Mouse (Mus musculus): ENCODE data around the gene Rtel1.

The Rtel1 gene

DNA sequence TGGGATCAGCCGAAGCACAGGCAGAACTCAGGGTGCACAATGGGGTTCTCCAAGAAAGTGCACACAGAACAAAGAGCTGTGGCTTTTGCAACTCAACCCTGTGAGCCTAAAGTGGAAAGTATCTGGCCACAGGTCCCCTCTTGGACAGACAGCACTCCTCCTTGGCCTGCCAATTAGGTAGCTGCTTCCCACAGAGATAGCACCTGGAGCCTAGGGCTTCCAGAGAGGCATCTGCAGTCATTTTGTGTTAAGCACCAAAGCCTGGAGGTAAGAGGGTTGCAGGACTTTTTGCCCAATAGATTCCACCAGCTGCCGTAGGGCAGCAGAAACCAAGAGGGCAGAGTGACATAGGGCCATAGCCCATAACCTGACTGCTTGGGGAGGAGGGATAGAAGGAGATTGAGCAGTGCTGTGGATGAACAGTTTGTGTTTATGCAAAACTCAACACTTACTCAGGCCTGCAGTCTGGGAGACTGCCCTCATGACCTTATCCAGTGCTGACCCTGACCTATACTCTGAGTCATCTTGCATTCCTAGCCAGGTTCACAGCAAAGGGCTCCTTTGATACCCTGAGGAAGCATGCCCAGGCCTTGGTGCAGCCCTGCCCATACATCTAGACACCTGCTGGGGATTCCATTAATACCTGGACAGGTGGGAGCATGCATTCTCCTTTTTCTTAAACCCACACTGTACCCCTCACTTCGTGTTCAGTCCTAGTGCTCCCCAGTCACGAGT, 70.8 kb downstream of the Rtel1 start:
- DNase-seq (ENCODE audit: low spot score): no peak

- no peak for DNase-seq (ENCODE audit: low spot score)
These were observed 71.5 kb downstream of the Rtel1 start for GRCm38 (mm10) chr2:181391022-181391421.

DNA sequence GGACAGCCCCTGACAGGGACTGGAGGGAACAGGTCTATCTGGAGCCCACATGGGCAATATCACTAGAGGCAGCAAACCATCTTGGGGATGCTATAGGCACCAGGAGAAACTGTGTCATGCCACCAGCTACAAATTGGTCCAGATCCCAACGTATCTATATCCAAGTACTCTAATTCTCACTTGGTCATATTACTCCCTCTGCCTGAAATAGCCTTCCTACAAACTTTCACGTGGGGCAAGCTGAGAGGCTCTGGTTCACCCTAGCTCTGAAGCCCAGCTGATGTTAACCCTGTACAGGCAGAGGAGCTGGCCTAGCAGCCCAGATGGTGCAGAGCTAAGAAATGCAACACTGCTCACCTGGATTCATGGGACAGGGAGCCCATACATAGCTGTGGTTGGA, 72.0 kb downstream of the Rtel1 start:
- no peak for DNase-seq (ENCODE audit: low spot score)

GRCm38 (mm10) chr2:181392600-181393213, 73.2 kb downstream of the Rtel1 start:
- DNase-seq (ENCODE audit: low spot score): peak; percentile 70

DNA sequence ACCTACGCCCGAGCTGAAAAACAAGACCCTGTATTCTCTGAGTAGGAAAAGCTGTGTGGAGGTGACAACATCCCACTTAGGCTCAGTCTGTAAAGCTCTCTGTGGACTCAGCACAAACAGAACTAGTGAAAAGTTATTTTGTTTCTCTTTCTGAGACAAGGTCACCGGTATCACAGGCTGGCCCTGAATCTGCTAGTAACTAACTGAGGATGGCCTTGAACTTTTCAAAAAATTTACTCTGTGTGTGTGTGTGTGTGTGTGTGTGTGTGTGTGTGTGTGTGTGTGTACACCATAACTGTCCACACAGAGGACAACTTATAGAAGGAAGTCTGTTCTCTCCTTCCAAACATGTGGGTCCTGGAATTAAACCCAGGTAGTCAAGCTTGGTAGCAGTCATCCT, 74.5 kb downstream of the Rtel1 start:
- DNase-seq (ENCODE audit: low spot score): no peak

DNA sequence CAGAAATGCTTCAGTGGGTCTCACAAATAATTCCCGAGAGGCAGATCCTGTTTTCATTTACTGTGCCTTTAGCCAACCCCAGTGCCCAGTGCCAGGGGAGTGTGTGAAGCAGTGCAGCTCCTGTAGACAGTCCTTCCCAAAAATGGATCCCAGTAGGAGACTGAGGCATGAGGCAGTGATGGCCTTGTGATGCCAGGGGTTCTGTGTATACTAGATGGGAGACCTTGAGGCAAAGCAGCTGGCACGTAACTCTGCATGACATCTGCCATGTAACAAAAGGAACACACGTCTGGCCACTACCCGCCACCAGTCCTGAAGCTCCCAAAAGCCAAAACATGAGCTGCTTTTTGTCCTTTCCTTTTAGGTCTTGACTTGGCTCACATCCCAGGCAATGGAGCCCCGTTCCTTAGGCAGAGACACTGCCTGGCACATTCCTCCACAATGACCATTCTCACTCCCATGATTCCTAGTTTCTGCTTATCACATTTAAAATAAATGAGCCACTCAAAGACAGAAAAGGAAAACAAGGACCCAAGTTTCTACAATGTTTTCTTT, 77.7 kb downstream of the Rtel1 start:
- no peak for DNase-seq (ENCODE audit: low spot score)

GRCm38 (mm10) chr2:181401497-181401896, 82.0 kb downstream of the Rtel1 start:
- DNase-seq (ENCODE audit: low spot score): no peak

- DNase-seq (ENCODE audit: low spot score): no peak
These were observed 84.2 kb downstream of the Rtel1 start for GRCm38 (mm10) chr2:181403722-181404121.

Measured in left cerebral cortex, adult 11 months (tissue).